Mouse (Mus musculus) liver, embryonic 16.5 days (tissue): Measurements from ENCODE around the gene Gm10722. TPM values are rescaled to one million over a fixed set of nuclear protein-coding genes. Genes with fewer than 3 reads are reported as not detected.
"Not testable (repeated sequence)": the region's sequence is repeated elsewhere in the genome, so short reads cannot be mapped to it uniquely, and the experiment has no call there.

Source experiments
- ATAC-seq: fragments of 200-750 bp; cut with Nextera tagmentation; 2 replicates; pipeline ENCODE4 v1.8.0; 2017; ENCODE audit warnings: low read depth, mild to moderate bottlenecking, moderate number of reproducible peaks, moderate library complexity
- H3K27ac ChIP-seq: fragments of 300-500 bp; sonication (generic); 2 replicates; pipeline ENCODE4 v1.5.1; 2014; ENCODE audit warnings: mild to moderate bottlenecking, low read length
- H3K27me3 ChIP-seq: fragments of 300-500 bp; sonication (generic); 2 replicates; pipeline ENCODE4 v1.6.1; 2014; ENCODE audit warnings: low read depth, low read length, mixed read lengths; ENCODE audit not compliant: control insufficient read depth, insufficient read depth
- H3K36me3 ChIP-seq: fragments of 300-500 bp; sonication (generic); 2 replicates; pipeline ENCODE4 v1.6.1; 2014; ENCODE audit warnings: mild to moderate bottlenecking; ENCODE audit not compliant: control insufficient read depth, insufficient read depth
- H3K4me1 ChIP-seq: fragments of 300-500 bp; sonication (generic); 2 replicates; pipeline ENCODE4 v1.6.1; 2014; ENCODE audit warnings: low read depth, low read length, mixed read lengths; ENCODE audit not compliant: control insufficient read depth
- H3K4me2 ChIP-seq: fragments of 300-500 bp; sonication (generic); 2 replicates; pipeline ENCODE4 v1.6.1; 2014; ENCODE audit warnings: low read depth, low read length, mixed read lengths
- H3K4me3 ChIP-seq: fragments of 300-500 bp; sonication (generic); 2 replicates; pipeline ENCODE4 v1.5.1; 2014; ENCODE audit warnings: low read depth, mild to moderate bottlenecking, low read length
- H3K9ac ChIP-seq: fragments of 300-500 bp; sonication (generic); 2 replicates; pipeline ENCODE4 v1.6.1; 2014; ENCODE audit warnings: low read depth, low read length
- H3K9me3 ChIP-seq: fragments of 300-500 bp; sonication (generic); replicated peaks from 2 replicates; pipeline ENCODE4 v1.6.1; 2016; ENCODE audit warnings: low read length; ENCODE audit not compliant: control insufficient read depth
- WGBS: fragments of 180-500 bp; shearing (Covaris S2); extraction: QIAGEN DNeasy Blood & Tissue Kit; methylation state at CpG from one replicate; pipeline ENCODE4 v1.1.7; 2014; ENCODE audit not compliant: insufficient replicate concordance; 5-methylcytosine and 5-hydroxymethylcytosine counted together
- microRNA-seq: library from miRNA; unstranded; fragments of <30 nt; microRNA quantifications from one replicate; pipeline ENCODE4, GENCODE M21; 2016
- polyA plus RNA-seq: library from polyadenylated mRNA; unstranded; fragments of >200 nt; fragmentation: Nextera tagmentation; extraction: Ambion mirVana; gene quantifications from 2 replicates; pipeline ENCODE4 v1.2.1, GENCODE M21; 2015

Gm10722 gene
- polyA plus RNA-seq, 1 experiment from 2014 or later, result not detected

GRCm38 (mm10) chr9:3036577-3036976, 35.9 kb downstream of the Gm10722 start, which contains the start of gene Gm10715:
TSS of gene Gm10715 (plus strand) at chr9:3036877.
- 60% methylated on average over 6 of the region's 8 CpGs for WGBS
- H3K36me3 ChIP-seq, H3K4me1 ChIP-seq, H3K27ac ChIP-seq, H3K9me3 ChIP-seq, H3K4me3 ChIP-seq, H3K4me2 ChIP-seq, ATAC-seq, H3K9ac ChIP-seq, H3K27me3 ChIP-seq: not testable (repeated sequence)

DNA sequence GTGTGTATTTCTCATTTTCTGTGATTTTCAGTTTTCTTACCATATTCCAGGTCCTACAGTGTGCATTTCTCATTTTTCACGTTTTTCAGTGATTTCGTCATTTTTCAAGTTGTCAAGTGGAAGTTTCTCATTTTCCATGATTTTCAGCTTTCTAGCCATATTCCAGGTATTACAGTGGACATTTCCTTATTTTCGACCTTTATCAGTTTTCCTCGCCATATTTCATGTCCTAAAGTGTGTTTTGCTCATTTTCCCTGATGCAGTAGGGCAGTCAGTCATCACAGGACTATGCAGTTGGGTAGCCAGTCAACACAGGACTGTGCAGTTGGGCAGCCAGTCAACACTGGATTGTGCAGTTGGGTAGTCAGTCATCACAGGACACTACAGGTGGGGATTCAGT, 37.4 kb downstream of the Gm10722 start:
- WGBS, result 47% methylated on average over 4 of the region's 4 CpGs
- not testable (repeated sequence) for ATAC-seq

More for the DNA sequence above, 37.4 kb downstream of the Gm10722 start:
- not testable (repeated sequence) for H3K9me3 ChIP-seq, H3K36me3 ChIP-seq, H3K27me3 ChIP-seq, H3K4me2 ChIP-seq, H3K9ac ChIP-seq, H3K4me3 ChIP-seq, H3K27ac ChIP-seq, H3K4me1 ChIP-seq

Small RNA genes within 50 kb of the gene (microRNA-seq; reads per million reads assigned to microRNA genes)
- gene Mir101c, result not detected

Other genes starting within 250 kb of the Gm10722 start
- gene Gm11168, start 2.4 kb downstream of the Gm10722 start, polyA plus RNA-seq, result not detected in 2 replicates
- not detected in 2 replicates for gene Gm10721, start 12.2 kb downstream of the Gm10722 start, polyA plus RNA-seq
- gene Gm10720, start 14.7 kb downstream of the Gm10722 start, polyA plus RNA-seq, result not detected in 2 replicates
- gene Gm10719, start 16.5 kb downstream of the Gm10722 start, polyA plus RNA-seq, result not detected in 2 replicates
- gene Gm10718, start 22.6 kb downstream of the Gm10722 start, polyA plus RNA-seq, result not detected in 2 replicates
- gene Gm10717, start 24.5 kb downstream of the Gm10722 start, polyA plus RNA-seq, result not detected in 2 replicates
- not detected in 2 replicates for gene Gm17535, start 33.7 kb downstream of the Gm10722 start, polyA plus RNA-seq
- gene Gm10715, start 36.0 kb downstream of the Gm10722 start, polyA plus RNA-seq, result not detected in 2 replicates